Mouse (Mus musculus) thymus, postnatal 4 days (tissue): ENCODE measurements around the gene Alpk3.

Experiments
- DNase-seq: peaks from one replicate; pipeline ENCODE4 v3.0.0; 2021

Alpk3 gene

DNA sequence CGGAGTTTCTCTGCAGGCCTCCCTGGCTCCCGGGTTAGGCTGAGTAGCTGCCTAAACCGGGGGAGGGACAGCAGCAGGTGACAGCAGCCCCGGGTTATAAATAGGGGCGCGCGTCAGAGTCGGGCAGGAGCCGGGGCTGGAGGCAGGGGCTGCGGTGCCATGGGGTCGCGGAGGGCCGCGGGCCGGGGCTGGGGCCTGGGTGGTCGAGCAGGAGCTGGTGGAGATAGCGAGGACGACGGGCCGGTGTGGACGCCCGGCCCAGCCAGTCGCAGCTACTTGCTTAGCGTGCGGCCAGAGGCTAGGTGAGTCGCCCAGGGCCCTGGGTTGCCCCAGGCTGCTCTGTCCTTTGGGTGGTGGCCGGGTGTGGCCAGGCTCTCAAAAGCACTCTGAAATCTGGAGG is at the start of gene Alpk3:
Gene Alpk3, plus strand, starts transcription at position 130 of the 400 bp plus-strand sequence.
- peak; percentile 36 for DNase-seq

DNA sequence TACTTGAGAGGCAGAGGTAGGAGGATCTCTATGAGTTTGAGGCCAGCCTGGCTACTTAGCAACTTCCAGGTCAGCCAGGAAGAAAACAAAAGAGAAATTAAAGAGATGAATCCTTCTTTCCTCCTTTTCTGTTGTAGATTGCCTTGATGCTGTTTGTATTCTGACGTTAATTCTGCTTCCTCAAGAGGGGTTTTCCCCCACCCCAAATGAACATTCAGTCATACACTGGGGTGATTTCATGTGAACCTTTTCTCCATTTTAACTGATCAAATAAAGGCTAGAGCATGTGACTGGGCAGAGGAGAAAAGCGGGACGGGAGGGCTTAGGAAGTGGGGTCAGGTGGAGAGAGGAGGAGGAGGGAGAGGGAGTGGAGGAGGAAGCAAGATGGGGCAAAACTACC is 49.1 kb upstream of the Alpk3 start:
- no peak for DNase-seq

DNA sequence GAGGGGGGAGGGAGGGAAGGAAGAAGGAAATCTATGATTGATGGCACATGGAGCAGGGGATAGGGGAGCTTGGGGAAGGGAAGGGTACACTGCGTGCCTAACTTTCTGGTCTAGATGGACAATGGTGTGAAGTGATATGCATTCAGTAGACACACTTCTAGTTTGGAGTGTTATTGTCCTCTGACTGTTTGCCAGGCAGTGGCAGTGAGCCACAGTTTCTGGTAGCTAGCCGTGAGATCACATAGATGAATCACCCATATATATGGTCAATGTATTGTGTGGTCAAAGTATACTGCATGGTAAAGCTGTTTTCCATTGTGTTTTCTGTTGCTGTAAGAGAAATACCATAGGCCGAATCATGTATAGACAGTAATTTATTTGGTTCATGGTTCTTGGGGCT is 45.8 kb upstream of the Alpk3 start:
- no peak for DNase-seq

DNA sequence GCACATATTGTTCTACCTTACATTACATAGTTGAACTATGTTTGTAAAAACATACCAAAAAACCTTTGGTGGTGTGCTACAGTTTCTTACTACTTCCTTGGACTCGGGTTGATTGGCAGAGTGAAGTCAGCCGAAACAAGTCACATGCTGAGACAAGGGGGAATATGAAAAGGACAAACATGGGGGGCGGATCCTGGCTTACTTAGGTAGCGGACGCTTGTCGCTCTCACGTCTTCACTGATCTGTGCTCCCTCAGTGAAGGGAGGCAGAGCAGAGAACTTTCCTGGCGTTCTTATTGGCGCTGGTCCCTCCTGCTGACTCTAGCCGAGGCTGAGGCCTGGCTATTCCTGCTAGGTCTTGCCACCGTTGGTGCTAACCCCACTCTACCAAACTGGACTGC is 37.1 kb upstream of the Alpk3 start:
- DNase-seq, result no peak

DNA sequence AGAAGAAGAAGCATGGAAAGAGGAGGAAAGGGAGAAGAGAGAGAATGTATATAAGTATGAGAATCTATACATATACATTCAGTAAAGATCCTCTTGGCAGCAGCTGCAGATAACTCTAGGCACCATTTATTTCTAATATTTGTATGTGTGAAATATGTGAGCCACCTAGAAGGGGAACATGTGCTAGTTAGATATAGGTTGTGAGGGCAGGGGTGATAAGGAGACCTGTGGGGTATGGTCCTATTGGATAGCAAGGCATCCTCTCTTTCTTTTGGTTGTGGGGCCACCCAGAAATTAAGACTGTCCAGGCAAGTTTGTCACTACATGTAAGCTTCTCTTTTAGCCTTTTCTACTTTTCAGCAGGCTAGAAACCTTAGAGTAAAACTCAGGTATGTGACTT is 34.7 kb upstream of the Alpk3 start:
- DNase-seq, result no peak

DNA sequence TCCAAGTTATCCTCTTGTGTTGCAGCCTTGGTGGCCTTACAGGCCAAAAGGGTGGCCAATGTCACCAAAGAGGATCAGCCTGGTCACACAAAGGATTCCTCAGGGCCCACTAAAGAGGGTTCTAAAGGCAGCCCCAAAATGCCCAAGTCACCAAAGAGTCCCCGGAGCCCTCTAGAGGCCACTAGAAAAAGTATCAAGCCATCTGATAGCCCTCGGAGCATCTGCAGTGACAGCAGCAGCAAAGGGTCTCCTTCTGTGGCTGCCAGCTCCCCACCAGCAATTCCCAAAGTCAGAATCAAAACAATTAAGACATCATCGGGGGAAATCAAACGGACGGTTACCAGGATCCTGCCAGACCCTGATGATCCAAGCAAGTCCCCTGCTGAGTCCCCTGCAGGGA is 33.3 kb upstream of the Alpk3 start:
- DNase-seq, result peak; percentile 27

DNA sequence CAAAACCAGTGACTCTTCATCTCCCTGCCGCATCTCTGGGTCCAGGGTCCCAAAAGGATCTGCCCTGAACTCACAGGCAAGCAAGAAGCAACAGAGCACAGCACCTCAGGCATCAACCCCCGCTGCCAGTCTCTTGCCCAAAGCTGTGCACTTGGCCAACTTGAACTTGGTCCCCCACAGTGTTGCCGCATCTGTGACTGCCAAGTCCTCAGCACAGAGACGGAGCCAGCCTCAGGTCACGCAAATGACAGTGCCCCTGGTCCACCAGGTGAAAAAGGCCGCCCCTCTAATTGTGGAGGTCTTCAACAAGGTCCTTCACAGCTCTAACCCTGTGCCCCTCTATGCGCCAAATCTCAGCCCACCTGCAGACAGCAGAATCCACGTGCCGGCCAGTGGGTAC is 32.7 kb upstream of the Alpk3 start:
- no peak for DNase-seq

DNA sequence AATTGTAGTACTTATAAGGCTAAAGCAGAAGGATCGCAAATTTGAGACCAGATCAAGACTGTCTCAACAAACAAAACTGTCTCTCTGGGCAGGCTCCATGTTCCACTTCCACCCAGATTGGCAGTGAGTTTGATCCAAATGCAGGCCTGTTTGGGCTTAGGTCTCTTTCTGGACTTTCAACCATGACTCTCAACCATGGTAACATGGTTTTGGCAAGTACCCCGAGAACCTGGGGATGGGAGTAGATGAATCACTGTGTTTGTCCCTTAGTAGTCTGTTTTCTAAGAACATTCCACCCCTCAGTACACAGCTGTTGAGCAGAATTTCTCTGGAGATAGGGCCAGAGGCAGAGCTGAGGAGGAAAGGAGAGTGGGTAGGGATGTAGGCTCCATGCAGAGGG is 31.6 kb upstream of the Alpk3 start:
- no peak for DNase-seq

DNA sequence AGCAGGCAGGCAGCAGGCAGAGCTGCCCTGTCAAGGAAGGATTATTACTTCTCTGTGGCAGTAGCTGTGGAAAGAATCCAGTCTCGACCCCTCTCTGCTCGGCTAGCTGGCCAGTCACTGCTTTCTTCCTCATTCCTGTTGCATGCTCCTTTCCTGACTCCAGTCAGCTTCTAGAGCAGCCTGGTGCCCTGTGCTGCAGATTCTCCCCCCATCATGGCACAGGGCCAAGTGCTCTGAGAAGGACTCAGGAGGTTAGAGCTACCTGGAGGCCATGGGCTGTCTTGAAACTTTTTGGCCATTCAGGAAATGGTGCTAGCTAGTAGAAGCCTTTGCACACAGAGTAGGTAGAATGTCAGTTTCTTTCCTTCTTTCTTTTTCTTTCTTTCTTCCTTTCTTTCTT is 17.7 kb upstream of the Alpk3 start:
- no peak for DNase-seq

DNA sequence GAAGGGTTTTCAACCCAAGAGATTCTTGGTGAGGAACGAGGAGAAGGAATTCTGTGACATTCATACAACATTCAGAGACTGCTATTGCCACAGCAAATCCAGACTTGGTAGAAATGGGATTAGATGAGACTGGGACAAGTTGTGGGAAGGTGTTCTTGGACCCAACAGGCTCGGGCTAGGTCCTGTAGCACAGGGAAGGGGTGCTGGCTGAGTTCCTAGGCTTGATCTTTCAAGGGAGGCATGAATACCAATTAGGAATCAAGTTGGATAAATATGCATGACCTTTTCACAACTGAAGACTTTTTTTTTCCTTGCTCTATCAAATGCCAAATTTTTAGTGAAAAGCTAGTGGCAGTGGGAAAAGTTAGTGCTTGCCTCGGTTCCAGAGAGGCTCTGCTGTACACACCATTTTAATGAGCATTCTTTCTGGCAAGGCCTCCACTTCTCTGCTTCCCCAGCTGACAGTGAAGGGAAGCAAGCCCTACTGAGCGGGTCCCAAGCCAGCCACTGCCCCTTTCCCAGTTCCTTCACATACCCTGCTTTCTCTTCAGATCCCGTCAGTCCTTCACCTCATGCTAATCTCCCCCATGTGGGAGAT is 14.3 kb upstream of the Alpk3 start:
- DNase-seq, result no peak

DNA sequence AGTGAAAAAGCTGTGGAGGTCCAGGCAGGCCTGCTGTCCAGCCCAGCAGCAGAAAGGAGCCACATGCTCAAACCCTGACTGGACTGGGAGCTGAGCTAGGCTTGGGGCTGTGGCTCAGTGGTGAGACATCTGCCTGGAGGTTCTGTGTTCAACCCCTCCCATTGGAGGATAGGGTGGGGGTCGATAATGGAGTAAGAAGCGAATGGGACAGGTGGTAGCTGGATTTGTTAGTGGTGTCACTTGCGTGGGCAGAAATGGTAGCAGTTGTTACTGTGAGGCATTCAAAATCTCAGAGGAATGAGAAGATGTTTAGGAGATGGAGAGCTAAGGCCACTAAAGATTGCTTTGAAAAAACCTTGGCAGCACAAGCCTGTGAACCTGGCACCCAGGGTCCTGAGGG is 9.6 kb upstream of the Alpk3 start:
- DNase-seq, result no peak

DNA sequence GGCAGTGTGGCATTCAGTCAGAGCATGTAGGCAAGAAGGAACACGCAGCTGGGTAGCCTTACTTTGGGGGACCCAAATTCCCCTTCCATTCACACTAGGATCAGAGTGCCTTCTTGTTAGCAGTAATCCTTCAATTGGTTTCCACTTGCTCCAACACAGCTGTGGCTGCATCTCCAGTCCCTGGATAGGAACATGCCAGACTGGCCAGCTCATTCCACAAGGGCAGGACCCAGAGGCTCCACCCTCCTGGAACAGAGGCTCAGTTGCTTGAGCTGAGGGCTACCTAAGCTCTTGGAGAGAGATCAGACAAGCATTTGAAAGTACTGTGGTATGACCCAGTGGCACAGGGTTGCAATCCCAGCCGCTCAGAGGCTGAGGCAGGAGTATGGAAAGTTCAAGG is 8.9 kb upstream of the Alpk3 start:
- no peak for DNase-seq

DNA sequence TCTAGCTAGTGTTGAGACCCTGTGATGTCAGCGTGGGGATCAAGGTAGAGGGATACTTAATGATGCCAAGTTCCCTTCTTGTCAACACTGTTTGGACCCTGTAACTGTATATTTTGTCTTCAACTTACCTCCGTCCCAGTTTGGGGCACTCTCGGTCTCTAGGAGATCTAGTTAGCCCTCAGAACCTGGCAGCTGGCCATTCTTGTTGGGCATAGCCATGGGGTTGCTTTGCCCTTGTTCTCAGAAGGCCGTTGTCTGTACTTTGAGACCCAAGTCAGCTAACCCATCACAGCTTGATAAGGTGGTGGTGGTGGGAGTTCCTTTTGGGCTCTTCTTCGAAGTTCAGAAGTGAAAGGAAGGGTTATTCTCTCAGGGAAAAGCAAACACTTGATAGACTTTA is 7.4 kb upstream of the Alpk3 start:
- no peak for DNase-seq

DNA sequence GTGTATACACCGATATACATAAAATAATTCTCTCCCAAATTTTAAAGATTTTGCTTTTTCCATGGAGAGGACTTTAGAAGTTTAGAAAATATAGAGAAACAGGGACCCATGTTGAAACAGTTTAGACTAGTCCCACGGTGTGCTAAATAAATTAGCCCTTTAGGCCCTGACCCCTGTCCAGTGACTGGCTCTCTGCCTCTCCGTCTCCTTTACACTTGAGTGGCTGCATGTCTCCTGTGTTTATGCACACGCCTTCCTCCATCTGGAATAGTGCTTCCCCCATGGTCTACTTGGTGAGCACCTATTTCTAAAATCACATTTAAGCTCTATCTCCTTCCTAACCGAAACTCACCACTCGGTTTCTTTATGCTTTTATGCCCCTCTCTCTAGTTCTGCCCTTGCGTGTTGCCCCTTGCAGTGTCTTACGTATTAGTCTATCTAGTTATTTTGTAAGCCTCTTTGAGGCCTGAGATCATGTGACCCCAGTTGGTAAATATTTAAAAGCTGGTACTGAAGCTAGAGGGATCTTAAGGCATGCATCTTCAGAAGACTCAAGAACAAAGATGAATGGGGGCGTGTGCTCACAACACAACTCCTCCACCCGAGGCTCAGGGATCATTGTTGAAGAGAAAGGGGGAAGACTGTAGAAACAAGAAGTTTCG is 1.6 kb upstream of the Alpk3 start:
- DNase-seq, result no peak

DNA sequence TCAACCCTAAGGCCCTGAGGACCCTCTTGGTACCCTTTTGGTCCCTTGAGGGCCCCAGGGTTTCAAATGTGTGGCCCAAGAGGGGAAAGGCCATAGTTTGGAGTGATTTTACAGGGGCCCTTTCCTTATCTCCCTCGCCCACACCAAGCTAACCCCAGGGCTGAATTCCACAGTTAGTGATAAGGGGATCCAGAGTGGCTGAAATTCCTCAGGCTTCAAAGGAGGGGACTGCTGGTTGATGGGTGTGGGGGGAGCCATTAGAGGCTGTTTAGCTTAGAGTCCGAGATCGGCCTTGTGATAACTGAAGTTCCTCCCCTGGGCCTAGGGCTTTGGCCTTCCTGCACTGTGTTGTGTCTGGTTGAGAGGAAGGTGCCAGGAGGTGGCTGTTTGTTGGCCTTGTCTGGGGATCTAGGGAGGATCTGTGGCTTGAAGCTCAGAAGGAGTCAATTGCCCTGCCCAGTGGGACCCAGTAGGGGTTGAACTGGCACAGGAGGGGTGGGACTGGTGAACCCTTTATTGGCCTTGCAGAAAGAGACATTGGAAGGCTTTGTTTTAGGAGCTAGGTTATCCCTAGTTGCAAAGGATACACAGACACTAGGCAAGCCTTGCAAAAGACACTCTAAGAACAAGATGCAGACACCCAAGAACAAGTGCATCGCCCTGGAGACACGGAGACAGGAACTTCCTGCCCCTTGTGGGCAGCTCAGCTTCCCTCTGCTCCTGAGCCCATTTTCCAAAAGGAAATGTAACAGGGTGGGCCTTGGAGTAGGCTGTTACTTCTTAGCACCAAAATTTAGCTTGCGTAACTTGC is 706 bp downstream of the Alpk3 start:
- DNase-seq, result no peak

DNA sequence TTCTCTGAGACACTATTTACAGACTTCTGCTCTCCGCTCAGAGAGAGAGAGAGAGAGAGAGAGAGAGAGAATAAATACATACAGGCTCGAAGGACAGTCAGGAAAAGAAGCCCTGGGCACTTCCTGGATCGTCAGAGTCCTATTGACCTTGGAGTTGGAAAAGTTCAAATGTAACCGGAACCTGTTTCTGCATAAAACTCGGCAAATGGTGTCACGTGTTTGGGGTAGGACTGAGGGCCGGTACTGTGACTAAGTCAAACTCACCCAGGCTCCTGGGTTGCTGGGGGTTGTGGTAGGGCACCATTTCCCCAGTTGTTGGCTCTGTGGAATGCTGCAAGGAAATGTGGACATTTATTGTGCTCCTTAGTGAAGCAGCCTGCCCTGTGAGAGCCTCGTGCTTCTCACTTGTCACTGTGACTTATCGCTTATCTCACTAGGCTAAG is 1.3 kb downstream of the Alpk3 start:
- no peak for DNase-seq

DNA sequence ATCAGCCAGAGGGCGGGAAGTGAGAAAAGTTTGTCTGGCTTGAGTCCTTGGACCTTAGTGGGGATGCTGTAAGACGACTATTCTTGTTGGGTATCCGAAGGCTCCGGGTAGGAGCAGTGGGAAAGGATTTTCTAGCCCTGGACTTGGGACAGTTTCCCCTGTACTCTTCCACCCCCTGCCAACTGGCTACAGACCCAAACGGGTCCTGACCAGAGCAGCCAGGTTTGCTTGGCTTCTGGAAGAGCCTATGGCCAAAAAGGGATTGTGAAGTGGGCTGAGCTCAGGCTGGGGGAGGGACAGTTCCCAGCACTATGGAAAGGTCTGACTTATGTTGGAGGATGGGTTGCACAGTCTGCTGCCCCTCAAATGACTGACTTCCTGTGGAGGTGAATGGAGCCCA is 2.0 kb downstream of the Alpk3 start:
- no peak for DNase-seq

DNA sequence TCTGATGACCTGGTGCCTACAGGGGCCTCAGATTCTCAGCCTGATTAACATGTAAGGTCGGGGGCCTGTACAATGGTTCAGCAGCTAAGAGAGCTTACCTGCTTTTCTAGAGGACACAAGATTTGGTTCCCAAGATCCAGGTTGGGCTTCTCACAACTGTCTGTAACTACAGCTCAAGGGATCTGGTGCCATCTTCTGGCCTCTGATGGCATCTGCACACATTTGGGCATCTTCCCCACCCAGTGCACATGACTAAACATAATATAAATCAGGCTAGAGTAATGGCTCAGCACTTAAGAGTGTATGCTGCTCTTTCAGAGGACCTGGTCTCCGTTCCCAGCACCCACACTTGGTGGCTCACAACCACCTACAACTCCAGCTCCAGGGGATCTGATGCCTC is 3.5 kb downstream of the Alpk3 start:
- peak; percentile 77 for DNase-seq

DNA sequence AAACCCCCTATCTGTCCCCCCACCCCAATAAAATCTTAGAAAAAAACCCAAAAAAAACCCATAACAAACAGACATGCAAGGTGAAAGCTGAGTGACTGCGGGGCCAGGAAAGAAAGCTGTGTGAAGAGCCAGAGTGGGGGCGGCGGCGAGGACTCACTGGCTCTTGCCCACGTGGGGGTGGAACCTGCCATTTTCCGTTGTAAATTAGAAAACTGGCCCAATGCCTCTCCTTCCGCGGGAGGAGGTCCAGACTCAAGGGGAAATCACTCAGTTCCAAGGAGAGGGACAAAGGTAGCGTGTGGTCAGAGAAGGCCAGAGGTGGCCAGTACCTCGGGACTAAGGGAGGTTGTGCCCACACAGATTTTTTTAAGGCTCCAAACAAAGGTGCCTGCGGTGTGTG is 4.5 kb downstream of the Alpk3 start:
- DNase-seq, result no peak

DNA sequence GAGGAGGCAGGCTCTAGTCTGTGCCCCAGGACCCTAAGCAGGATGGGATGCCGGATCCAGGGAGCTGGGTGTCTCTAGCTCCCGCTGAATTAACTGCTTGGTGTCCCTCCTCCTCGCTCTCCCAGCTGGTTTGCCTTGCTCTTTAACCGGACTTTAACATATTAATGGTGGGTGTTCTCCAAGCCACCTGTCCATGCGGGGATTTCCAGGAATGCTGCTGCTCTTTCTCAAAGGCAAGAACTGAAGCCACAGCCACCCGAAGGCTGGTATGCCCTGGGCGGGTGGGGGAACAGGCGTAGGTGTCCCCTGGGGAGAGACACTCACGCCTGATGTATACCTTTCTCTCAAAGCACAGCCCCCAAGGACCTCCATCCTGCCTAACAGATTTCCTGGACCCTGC is 5.9 kb downstream of the Alpk3 start:
- DNase-seq, result no peak

DNA sequence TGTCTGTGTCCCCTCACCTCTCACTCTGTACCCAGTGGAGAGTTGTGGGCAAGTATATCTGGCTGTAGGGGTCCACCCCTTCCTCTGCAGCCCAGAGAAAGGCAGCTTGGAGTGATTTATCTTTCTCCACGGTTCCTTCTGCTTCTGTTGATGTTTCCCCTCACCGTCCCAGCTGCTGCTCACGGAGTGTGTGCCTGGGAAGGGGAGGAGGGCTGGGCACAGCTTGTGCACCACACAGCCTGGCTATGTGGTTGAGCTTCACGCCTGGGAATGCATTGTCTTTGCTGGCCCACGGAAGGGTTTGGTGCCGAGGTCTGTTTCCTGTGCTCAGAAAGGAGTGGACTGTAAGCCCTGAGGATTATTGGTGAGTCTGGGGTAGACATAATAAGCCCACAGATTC is 9.3 kb downstream of the Alpk3 start:
- DNase-seq, result no peak

DNA sequence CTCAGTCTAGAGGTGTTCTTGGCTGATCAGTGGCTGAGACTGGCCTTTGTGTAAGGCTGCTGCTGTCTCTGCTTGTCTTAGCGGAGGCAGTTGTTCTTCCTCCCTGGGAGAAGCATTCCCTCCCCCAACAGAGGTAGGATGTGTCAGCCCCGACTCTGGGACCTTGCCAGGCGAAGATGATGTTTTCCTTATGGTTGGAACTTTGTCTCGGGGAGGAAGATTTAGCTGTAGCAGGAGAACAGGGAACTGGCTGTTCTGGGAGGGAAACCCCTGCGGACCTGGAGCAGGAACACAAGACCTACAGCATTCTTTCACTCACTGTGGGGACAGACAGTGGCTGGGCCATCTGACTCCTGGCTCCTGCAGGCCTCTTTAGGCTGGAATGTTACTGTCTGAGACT is 15.1 kb downstream of the Alpk3 start:
- no peak for DNase-seq

DNA sequence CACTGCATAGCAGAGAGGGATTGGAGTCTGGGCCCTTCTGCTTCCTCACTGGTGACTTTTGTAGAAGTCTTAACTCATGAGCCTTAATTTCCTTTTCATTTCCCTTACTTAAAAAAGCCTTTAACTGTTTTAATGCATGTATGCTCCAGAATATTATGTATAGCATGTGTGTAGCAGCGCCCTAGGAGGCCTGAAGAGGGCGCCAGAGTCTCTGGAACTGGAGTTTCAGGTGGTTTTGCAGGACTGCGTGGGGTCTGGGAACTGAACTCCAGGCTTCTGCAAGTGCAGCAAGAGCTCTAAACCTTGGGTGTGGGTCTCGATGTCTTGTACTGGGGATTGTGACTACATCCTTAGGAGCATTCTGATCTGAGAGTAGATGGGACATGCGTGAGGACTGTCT is 15.9 kb downstream of the Alpk3 start:
- peak; percentile 60 for DNase-seq

DNA sequence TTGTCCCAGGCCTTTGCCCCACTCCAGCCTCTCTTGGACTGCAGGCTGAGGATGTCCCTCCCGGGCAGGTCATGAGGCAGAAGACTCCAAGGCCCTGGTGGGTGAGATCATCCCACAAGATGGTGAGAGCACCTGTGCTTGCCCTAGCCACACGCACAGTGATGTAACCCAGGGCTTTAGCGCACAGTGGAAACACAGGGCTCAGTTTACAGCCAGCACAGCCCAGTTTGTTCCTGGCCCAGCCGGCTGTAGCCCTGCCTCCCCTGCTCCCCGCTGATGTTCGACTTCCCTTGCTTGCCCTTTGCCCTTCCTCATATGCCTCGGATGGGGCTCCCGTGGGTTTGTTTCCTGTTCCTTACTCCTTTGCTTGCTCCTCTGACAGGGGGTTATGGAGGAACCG is 17.1 kb downstream of the Alpk3 start:
- DNase-seq, result peak; percentile 65
